Mouse (Mus musculus) forebrain, postnatal 0 days (tissue): ENCODE measurements around the gene Shank3. TPM values are rescaled to one million over a fixed set of nuclear protein-coding genes. Genes with fewer than 3 reads are reported as not detected.
A peak's percentile ranks its signal among the peaks of the same experiment; 100 is the strongest.

Experiments
- ATAC-seq: fragments of 200-750 bp; cut with Nextera tagmentation; 2 replicates; pipeline ENCODE4 v1.8.0; 2017; ENCODE audit warnings: mild to moderate bottlenecking, moderate library complexity
- DNase-seq: peaks from one replicate; pipeline ENCODE4 v3.0.0-alpha.2; 2015
- H3K27ac ChIP-seq: fragments of 300-500 bp; sonication (generic); 2 replicates; pipeline ENCODE4 v1.5.1; 2014; ENCODE audit warnings: low read depth, mild to moderate bottlenecking, antibody characterized with exemption, low read length, moderate library complexity, mixed read lengths
- H3K27me3 ChIP-seq: fragments of 300-500 bp; sonication (generic); 2 replicates; pipeline ENCODE4 v1.6.1; 2014; ENCODE audit warnings: mild to moderate bottlenecking, low read length, mixed read lengths; ENCODE audit not compliant: insufficient read depth
- H3K36me3 ChIP-seq: fragments of 300-500 bp; sonication (generic); 2 replicates; pipeline ENCODE4 v1.6.1; 2014; ENCODE audit warnings: mild to moderate bottlenecking, moderate library complexity; ENCODE audit not compliant: insufficient read depth
- H3K4me1 ChIP-seq: fragments of 300-500 bp; sonication (generic); 2 replicates; pipeline ENCODE4 v1.6.1; 2014; ENCODE audit warnings: antibody characterized with exemption; ENCODE audit not compliant: insufficient read depth
- H3K4me2 ChIP-seq: fragments of 300-500 bp; sonication (generic); 2 replicates; pipeline ENCODE4 v1.6.1; 2014; ENCODE audit warnings: low read depth, mild to moderate bottlenecking, moderate library complexity
- H3K4me3 ChIP-seq: fragments of 300-500 bp; sonication (generic); 2 replicates; pipeline ENCODE4 v1.5.1; 2014; ENCODE audit warnings: low read depth, low read length, mixed read lengths
- H3K9ac ChIP-seq: fragments of 300-500 bp; sonication (generic); 2 replicates; pipeline ENCODE4 v1.6.1; 2014; ENCODE audit warnings: mild to moderate bottlenecking
- H3K9me3 ChIP-seq: fragments of 300-500 bp; sonication (generic); 2 replicates; pipeline ENCODE4 v1.6.1; 2016; ENCODE audit warnings: low read length
- CTCF ChIP-seq: sonication (generic); IDR thresholded peaks from 2 replicates; pipeline ENCODE4 v1.5.1; 2016; ENCODE audit warnings: antibody characterized with exemption, control low read depth, low read depth
- WGBS: fragments of 180-500 bp; shearing (Covaris S2); extraction: QIAGEN DNeasy Blood & Tissue Kit; methylation state at CpG from one replicate; pipeline ENCODE4 v1.1.7; 2014; 5-methylcytosine and 5-hydroxymethylcytosine counted together
- polyA plus RNA-seq: library from polyadenylated mRNA; unstranded; fragments of >200 nt; fragmentation: Nextera tagmentation; extraction: Ambion mirVana; gene quantifications from 2 replicates; pipeline ENCODE4 v1.2.1, GENCODE M21; 2015
- total RNA-seq: library from RNA; depleted of rRNA; stranded (reverse); fragments of >200 nt; gene quantifications from 2 replicates; pipeline ENCODE4 v1.2.3, GENCODE M21; 2014

Gene Shank3
- total and polyA plus RNA-seq, 2 experiments from 2014 or later: 10.6 to 42.4 TPM

DNA sequence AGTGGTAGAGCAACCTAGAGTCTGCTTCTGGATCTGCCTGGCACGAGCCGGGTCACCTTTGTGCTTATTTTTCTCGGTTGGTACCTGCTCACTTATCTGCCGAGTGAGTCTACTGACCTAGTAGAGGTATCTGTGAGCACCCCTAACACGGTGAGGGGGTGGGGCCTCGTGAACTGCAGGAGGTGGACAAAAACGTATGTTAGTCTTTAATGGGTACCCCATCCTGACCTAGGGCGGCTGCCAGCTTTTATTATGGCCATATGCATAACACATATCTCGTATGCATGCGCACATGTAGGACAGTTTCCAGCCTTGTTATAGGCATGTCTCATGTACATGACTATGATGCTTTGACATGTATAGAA is 34.4 kb downstream of the Shank3 start:
- Histone ChIP-seq H3K4me3 (peak overlapping the region; percentile 43), H3K4me2 (peak overlapping the region; percentile 76), H3K27ac (no peak overlapping the region), H3K9me3 (no peaks in the 10 kb centered on the region), H3K27me3 (no peaks in the 10 kb centered on the region), H3K9ac (peak overlapping the region; percentile 68), H3K36me3 (peaks cover 7% of the 10 kb centered on the region; the same call in 1 of the 2 replicates), H3K4me1 (peaks cover 11% of the 10 kb centered on the region; the same call in 1 of the 2 replicates)
- ATAC-seq: no peak
- no peak for DNase-seq
- no peak for TF ChIP-seq CTCF
- WGBS: 84% methylated on average over 10 of the region's 10 CpGs

DNA sequence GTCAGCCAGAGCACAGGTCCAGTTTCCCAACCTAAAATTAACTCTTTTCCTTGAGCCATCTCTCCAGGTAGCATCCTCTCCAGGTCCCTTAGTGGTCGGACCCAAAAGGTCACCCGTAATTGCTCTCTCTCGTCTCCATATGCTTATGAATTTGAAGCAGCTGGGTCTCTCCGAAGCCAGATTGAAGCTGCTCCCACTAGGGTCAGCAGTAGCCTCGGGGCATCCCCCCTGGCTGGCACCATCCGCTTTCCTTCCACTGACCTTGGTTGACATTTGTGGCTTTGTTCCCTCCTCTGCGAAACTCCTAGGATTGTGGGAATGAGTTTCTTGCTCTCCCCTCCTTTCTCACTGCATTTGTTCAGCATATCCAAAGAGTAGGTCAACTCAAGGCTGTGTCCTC is 44.7 kb downstream of the Shank3 start:
- Histone ChIP-seq H3K9ac (no peak overlapping the region), H3K27me3 (no peaks in the 10 kb centered on the region), H3K27ac (no peak overlapping the region), H3K4me1 (no peaks in the 10 kb centered on the region), H3K4me2 (no peak overlapping the region), H3K9me3 (no peaks in the 10 kb centered on the region), H3K4me3 (no peak overlapping the region), H3K36me3 (peaks cover 26% of the 10 kb centered on the region)
- DNase-seq: no peak
- TF ChIP-seq CTCF: no peak
- no peak for ATAC-seq
- 93% methylated on average over 7 of the region's 7 CpGs for WGBS

DNA sequence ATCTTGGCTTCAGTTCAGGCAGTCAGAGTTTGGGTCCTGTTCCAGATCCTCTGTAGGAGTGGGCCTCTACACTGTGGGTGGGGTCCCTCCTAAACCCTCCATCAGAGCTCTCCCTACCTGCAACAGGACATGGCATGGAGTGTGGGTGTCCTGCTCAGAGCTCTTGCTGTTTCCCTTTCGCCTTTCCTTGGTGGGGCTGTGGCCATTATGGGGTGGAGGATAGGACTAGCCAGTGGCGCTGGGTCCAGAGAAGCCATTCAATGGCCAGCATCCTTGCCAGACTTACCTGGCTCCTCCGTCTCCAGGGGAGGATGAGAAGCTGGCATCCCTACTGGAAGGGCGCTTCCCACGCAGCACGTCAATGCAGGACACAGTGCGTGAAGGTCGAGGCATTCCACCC is 47.9 kb downstream of the Shank3 start:
- ATAC-seq (no peak), DNase-seq (no peak)
- 63% methylated on average over 8 of the region's 8 CpGs for WGBS
- Histone ChIP-seq H3K9ac (no peak overlapping the region), H3K4me3 (no peak overlapping the region), H3K36me3 (peaks cover 48% of the 10 kb centered on the region), H3K4me2 (peak overlapping the region; percentile 45), H3K27ac (no peak overlapping the region), H3K9me3 (no peaks in the 10 kb centered on the region), H3K27me3 (no peaks in the 10 kb centered on the region), H3K4me1 (no peaks in the 10 kb centered on the region)
- no peak for TF ChIP-seq CTCF

DNA sequence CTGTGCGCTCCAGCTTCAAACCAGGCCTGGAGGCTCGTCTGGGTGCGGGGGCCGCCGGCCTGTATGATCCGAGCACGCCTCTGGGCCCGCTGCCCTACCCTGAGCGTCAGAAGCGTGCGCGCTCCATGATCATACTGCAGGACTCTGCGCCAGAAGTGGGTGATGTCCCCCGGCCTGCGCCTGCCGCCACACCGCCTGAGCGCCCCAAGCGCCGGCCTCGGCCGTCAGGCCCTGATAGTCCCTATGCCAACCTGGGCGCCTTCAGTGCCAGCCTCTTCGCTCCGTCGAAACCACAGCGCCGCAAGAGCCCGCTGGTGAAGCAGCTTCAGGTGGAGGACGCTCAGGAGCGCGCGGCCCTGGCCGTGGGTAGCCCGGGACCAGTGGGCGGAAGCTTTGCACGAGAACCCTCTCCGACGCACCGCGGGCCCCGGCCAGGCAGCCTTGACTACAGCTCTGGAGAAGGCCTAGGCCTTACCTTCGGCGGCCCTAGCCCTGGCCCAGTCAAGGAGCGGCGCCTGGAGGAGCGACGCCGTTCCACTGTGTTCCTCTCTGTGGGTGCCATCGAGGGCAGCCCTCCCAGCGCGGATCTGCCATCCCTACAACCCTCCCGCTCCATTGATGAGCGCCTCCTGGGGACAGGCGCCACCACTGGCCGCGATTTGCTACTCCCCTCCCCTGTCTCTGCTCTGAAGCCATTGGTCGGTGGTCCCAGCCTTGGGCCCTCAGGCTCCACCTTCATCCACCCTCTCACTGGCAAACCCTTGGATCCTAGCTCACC is 48.6 kb downstream of the Shank3 start:
- DNase-seq (peak; percentile 58), ATAC-seq (peak; percentile 88)
- no peak overlapping the region for H3K27ac ChIP-seq
- no peaks in the 10 kb centered on the region for H3K4me1 ChIP-seq
- peaks cover 48% of the 10 kb centered on the region for H3K36me3 ChIP-seq
- H3K27me3 ChIP-seq: no peaks in the 10 kb centered on the region
- H3K4me3 ChIP-seq: peak overlapping the region; percentile 18
- H3K4me2 ChIP-seq: peak overlapping the region; percentile 45
- H3K9ac ChIP-seq: peak overlapping the region; percentile 31
- peak; percentile 46 for TF ChIP-seq CTCF
- H3K9me3 ChIP-seq: no peaks in the 10 kb centered on the region
- 21% methylated on average over 53 of the region's 58 CpGs for WGBS

DNA sequence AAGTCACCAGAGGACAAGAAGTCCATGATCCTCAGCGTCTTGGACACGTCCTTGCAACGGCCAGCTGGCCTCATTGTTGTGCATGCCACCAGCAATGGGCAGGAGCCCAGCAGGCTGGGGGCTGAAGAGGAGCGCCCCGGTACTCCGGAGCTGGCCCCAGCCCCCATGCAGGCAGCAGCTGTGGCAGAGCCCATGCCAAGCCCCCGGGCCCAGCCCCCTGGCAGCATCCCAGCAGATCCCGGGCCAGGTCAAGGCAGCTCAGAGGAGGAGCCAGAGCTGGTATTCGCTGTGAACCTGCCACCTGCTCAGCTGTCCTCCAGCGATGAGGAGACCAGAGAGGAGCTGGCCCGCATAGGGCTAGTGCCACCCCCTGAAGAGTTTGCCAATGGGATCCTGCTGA is 49.4 kb downstream of the Shank3 start:
- Histone ChIP-seq H3K9me3 (no peaks in the 10 kb centered on the region), H3K9ac (no peak overlapping the region), H3K36me3 (peaks cover 48% of the 10 kb centered on the region), H3K4me2 (peak overlapping the region; percentile 45), H3K27me3 (no peaks in the 10 kb centered on the region), H3K4me3 (no peak overlapping the region), H3K27ac (0 out of 2 replicates have a peak overlapping the region, but pooled peaks have one; percentile 9), H3K4me1 (no peaks in the 10 kb centered on the region)
- 24% methylated on average over 11 of the region's 11 CpGs for WGBS
- TF ChIP-seq CTCF: no peak
- peak; percentile 61 for DNase-seq
- peak; percentile 74 for ATAC-seq

DNA sequence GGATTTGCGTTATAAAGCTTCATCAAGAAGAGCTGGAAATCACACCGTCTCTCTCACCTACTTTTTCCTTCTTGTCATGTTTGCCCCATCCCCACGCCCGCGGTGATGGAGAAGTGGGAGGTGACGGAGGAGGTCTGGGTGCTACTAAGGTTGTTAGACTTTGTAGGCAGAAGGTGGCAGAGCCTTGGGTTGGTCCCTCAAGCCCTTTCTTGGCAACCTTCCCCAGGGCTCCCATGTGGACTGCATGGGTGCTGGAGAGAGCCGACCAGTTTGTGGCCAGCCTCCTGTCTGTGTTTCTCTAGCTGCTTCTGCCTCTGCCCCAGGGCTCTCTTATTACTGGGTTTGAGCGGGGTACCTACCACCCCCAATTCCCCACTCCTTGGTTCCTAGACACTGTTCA is 51.1 kb downstream of the Shank3 start:
- Histone ChIP-seq H3K27ac (no peak overlapping the region), H3K27me3 (no peaks in the 10 kb centered on the region), H3K4me2 (no peak overlapping the region), H3K36me3 (peaks cover 45% of the 10 kb centered on the region), H3K4me3 (no peak overlapping the region), H3K4me1 (no peaks in the 10 kb centered on the region), H3K9me3 (no peaks in the 10 kb centered on the region), H3K9ac (no peak overlapping the region)
- no peak for ATAC-seq
- DNase-seq: no peak
- no peak for TF ChIP-seq CTCF
- WGBS: 93% methylated on average over 8 of the region's 8 CpGs

DNA sequence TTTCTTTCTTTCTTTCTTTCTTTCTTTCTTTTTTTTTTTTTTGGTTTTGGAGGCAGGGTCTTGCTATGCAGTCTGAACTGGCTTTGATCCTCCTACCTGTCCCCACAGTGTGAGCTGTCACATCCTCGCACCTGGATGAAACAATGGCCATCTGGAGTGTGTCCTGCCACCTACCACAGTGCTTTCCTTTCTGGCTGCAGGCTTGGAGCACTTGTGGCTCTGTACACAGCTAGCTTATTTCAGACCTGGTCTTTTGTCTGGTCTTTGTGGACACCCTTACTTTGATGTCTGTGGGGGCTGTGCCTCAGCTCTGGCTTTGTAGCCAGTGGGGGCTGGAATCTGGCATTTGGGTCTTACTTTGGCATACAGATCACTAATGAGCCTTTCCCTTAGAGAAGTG is 52.3 kb downstream of the Shank3 start:
- no peaks in the 10 kb centered on the region for H3K9me3 ChIP-seq

More for the DNA sequence above, 52.3 kb downstream of the Shank3 start:
- 76% methylated on average over 1 of the region's 1 CpGs for WGBS
- Histone ChIP-seq H3K4me3 (no peak overlapping the region), H3K4me2 (no peak overlapping the region), H3K36me3 (peaks cover 35% of the 10 kb centered on the region), H3K9ac (no peak overlapping the region), H3K4me1 (no peaks in the 10 kb centered on the region), H3K27me3 (0 out of 2 replicates have a peak, but pooled peaks cover 5% of the 10 kb centered on the region), H3K27ac (no peak overlapping the region)
- no peak for TF ChIP-seq CTCF
- no peak for ATAC-seq
- DNase-seq: no peak
